Mouse (Mus musculus): ENCODE data around the gene Kdf1.

Kdf1 gene

DNA sequence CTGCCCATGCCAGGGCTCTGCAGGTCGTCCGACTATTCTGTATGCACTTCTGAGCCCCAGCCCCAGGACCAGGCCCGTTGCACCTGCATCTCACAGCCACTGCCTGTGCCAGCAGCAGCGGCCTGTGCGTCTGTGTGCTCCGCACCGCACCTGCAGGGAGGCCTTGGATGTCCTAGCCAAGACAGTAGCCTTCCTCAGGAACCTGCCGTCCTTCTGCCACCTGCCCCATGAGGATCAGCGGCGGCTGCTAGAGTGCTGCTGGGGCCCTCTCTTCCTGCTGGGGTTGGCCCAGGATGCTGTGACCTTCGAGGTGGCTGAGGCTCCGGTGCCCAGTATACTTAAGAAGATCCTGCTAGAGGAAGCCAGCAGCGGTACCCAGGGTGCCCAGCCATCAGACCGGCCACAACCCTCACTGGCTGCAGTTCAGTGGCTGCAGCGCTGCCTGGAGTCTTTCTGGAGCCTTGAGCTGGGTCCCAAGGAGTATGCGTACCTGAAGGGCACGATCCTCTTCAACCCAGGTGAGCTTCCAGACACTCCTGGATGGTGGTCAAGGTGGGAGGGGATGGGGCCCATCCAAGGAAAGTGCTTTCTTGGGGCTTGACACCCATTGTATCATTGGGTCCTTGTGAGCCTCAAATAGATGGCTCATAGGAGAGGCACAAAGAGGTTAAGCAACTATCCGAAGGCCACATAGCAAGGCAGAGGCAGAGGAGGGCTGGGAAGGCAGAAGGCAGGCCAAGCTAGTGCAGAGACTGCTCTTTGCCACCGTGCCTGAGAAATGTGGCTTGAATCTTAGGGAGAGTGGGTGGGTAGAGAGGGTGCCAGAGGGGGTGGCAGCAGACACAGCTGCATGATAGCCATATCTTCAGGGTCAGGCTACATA lies 34.9 kb downstream of the Kdf1 start:
- no peak for ATAC-seq (ENCODE audit: low TSS enrichment)

DNA sequence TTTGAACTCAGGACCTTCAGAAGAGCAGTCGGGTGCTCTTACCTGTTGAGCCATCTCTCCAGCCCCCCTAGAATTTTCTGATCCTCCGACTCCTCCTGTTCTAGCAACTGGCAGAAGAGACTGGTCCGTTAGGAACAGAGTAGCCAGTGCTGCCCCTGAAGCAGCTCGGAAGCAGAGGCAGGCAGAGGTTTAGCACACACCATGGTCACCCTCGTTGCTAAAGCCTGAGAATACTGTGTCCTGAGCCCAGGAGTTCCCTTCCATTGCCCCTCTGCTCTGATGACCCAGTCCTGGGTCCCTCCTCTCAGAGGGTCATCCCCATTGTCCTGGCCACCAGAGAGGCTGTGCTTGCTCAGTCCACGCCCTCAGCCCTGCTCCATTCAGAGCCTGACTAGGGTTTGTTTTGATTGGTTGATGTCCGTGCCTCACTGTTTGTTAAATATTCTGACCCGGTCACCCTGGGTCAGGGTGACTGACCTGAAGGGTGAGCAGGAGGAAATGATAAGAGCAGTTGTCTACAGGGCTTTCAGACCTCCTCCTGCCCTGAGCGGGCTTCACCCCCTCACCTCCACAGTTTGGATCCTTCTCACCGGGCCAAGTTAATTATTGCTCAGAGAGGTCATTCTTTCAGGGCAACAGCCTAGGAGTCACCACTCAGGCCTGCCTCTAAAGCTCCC lies 38.4 kb downstream of the Kdf1 start:
- no peak for ATAC-seq (ENCODE audit: low TSS enrichment)

- ATAC-seq (ENCODE audit: low TSS enrichment), result no peak
Measured at GRCm38 (mm10) chr4:133559846-133560245, 41.1 kb downstream of the Kdf1 start.

DNA sequence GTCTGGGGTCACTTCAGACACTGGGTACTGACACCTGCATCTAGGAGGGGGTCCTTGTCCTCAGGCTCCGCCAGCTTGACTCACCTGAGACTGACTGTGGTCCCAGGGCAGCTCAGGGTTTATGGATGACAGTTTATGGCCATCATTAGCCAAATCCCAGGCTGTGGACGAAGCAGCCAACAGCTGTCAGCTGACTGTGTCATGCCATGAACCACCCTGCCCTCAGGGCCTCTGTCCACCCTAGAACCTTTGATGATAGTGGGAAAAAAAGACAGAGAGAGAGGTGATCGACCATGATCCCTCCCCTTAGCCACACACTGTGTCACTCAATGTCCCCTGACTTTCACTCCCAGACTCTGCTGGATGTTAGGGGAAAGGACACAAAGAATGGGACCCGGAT lies 42.9 kb downstream of the Kdf1 start:
- ATAC-seq (ENCODE audit: low TSS enrichment), result no peak

GRCm38 (mm10) chr4:133563123-133563571 lies 44.4 kb downstream of the Kdf1 start:
- ATAC-seq (ENCODE audit: low TSS enrichment), result no peak

GRCm38 (mm10) chr4:133567251-133567650 lies 48.5 kb downstream of the Kdf1 start:
- ATAC-seq (ENCODE audit: low TSS enrichment), result no peak

DNA sequence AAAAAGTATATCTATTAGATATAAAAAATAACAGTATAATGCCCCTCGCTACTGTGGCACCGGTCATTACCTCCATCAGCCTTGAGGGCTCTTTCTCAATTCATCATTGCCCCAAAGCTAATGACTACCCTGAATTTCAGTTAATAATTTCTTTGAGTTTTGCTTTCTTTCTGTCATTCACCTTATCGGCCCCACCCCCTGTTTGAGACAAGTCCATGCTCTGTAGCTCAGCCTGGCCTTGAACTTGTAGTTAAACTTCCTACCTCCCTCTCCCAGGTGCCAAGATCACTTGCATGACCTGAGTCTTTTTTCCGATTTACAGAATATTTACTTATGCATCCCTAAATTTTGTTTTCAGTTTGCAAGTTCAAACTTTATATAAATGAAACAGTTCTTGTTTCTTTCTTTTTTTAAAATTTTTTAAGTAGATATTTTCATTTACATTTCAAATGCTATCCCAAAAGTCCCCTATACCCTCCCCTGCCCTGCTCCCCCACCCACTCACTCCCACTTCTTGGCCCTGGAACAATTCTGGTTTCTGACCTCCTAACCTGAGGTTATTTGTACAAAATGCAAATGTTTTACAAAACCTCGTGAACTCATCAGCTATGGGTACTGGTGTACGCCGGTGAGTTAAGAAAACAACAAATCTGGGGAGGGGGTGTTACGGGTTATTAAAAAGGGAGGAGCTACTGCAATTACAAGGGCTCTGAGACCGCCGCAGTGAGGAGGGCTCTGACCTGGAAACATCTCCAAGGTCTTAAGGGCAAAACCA lies 50.7 kb downstream of the Kdf1 start:
- no peak for ATAC-seq (ENCODE audit: low TSS enrichment)

- no peak for ATAC-seq (ENCODE audit: low TSS enrichment)
Measured at GRCm38 (mm10) chr4:133570066-133570466, 51.3 kb downstream of the Kdf1 start.

DNA sequence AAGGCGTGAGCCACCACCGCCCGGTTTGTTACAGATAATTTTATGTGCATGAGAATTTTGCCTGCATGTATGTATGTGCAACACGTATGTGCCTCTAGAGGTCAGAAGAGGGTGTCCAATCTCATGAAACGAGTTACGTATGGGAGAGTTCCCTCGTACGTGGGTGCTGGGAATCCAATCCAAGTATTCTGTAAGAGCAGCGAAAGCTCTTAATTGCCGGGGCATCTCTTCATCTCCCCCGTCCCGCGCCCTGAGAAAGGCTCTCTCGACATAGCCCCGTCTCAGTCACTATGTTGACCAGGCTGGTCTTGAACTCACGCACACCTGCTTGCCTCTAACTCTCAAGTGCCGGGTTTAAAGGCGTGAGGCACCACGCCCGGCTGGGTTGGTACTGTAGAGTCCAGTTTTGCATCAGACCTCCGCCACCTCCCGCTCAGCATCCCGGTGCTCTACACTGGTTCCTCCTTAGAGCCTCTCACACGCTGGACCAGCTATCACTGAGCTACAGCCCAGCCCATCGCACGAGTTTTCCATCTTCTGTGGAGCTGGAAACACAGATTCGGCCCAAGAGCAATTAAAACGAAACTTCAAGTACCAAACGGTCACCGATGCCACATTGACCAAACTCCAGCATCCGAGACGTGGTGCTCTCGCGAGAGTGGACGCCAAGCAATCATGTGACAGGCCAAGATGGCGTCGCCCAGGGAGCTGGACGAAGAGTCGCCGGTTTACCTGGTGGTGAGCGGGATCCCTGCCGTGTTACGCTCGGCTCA lies 55.5 kb downstream of the Kdf1 start, which contains the start of gene Gpatch3:
Gpatch3 (plus strand) TSS at position 676 of the 773 bp plus-strand sequence.
- ATAC-seq (ENCODE audit: low TSS enrichment), result peak; percentile 96

DNA sequence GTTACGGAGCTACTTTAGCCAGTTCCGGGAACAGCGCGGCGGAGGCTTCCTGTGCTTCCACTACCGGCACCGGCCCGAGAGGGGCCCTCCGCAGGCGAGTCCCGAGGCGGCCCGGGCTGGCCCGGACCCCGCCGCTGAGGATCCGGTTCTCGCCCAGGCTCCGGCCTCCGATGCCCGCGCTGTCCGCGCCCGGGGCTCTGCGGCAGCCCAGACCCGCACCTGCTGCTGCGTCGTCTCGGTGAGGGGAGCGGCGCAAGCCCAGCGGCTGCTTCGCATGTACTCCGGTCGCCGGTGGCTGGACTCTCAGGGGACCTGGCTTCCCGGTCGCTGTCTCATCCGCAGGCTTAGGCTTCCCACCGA lies 56.1 kb downstream of the Kdf1 start:
- ATAC-seq (ENCODE audit: low TSS enrichment), result peak; percentile 48; the same call in 1 of the 2 replicates

- no peak for ATAC-seq (ENCODE audit: low TSS enrichment)
Measured at GRCm38 (mm10) chr4:133577983-133578382, 59.2 kb downstream of the Kdf1 start.

Measured in frontal cortex, adult (tissue).